In genomic region chr5:4955993-4956392, GRCm38 (mm10) we compare ENCODE assay signal across 21 mouse cellular contexts.
"Had no signal": no experiment of that assay in that cellular context is flagged by ENCODE, and none has a peak within 500 bp of the region (broad histone marks: within the 10 kb centered on the region; RNA-seq: fewer than 3 reads in every experiment).

No protein-coding gene starts in this region.

- DNase-seq: kidney, adult 8-10 months; kidney, postnatal 10 days; kidney, postnatal 36 days; left cerebral cortex, postnatal 4 days; liver, postnatal 0 days; lung, embryonic 14.5 days; right cerebral cortex, postnatal 14 days; spleen, adult 18-20 months; thymus, adult 18-20 months; thymus, postnatal 4 days had no signal

- ATAC-seq: intestine, postnatal 0 days; liver, postnatal 0 days; lung, postnatal 0 days; midbrain, embryonic 16.5 days had no signal

- H3K27ac ChIP-seq: kidney, embryonic 15.5 days; limb, embryonic 12.5 days; limb, embryonic 15.5 days; liver, embryonic 14.5 days; macrophage; midbrain, embryonic 12.5 days; stomach, embryonic 15.5 days had no signal

- H3K27me3 ChIP-seq: kidney, embryonic 15.5 days; limb, embryonic 12.5 days; limb, embryonic 15.5 days; midbrain, embryonic 12.5 days; stomach, embryonic 15.5 days had no signal

- H3K9ac ChIP-seq: kidney, embryonic 15.5 days; limb, embryonic 12.5 days; limb, embryonic 15.5 days; liver, embryonic 14.5 days; liver, postnatal 0 days; lung, embryonic 14.5 days; midbrain, embryonic 12.5 days; stomach, embryonic 15.5 days had no signal

- H3K4me1 ChIP-seq: kidney, embryonic 15.5 days; limb, embryonic 15.5 days had no signal

- H3K4me3 ChIP-seq: kidney, embryonic 15.5 days; limb, embryonic 12.5 days; limb, embryonic 15.5 days; midbrain, embryonic 12.5 days; stomach, embryonic 15.5 days had no signal

- H3K36me3 ChIP-seq: kidney, embryonic 15.5 days; limb, embryonic 12.5 days; limb, embryonic 15.5 days; midbrain, embryonic 12.5 days; stomach, embryonic 15.5 days had no signal

- H3K4me2 ChIP-seq: kidney, embryonic 15.5 days; limb, embryonic 12.5 days; limb, embryonic 15.5 days; liver, embryonic 11.5 days; lung, embryonic 14.5 days; midbrain, embryonic 12.5 days; stomach, embryonic 15.5 days had no signal

- H3K9me3 ChIP-seq: kidney, embryonic 15.5 days; limb, embryonic 12.5 days; limb, embryonic 15.5 days; midbrain, embryonic 12.5 days; stomach, embryonic 15.5 days had no signal
